Mouse (Mus musculus) forebrain, embryonic 16.5 days (tissue): ENCODE measurements around the gene Srp9. TPM values are rescaled to one million over a fixed set of nuclear protein-coding genes. Genes with fewer than 3 reads are reported as not detected.

ENCODE experiments used
- ATAC-seq: fragments of 200-750 bp; cut with Nextera tagmentation; 2 replicates; pipeline ENCODE4 v1.8.0; 2017; ENCODE audit warnings: mild to moderate bottlenecking, moderate library complexity
- H3K27ac ChIP-seq: fragments of 300-500 bp; sonication (generic); 2 replicates; pipeline ENCODE4 v1.5.1; 2014; ENCODE audit warnings: low read length, control low read depth
- H3K27me3 ChIP-seq: fragments of 300-500 bp; sonication (generic); replicated peaks from 2 replicates; pipeline ENCODE4 v1.6.1; 2014; ENCODE audit warnings: low read length; ENCODE audit not compliant: control insufficient read depth, insufficient read depth
- H3K36me3 ChIP-seq: fragments of 300-500 bp; sonication (generic); 2 replicates; pipeline ENCODE4 v1.6.1; 2014; ENCODE audit not compliant: control insufficient read depth, insufficient read depth
- H3K4me1 ChIP-seq: fragments of 300-500 bp; sonication (generic); replicated peaks from 2 replicates; pipeline ENCODE4 v1.6.1; 2014; ENCODE audit warnings: low read length; ENCODE audit not compliant: control insufficient read depth, insufficient read depth
- H3K4me2 ChIP-seq: fragments of 300-500 bp; sonication (generic); 2 replicates; pipeline ENCODE4 v1.6.1; 2014; ENCODE audit warnings: mild to moderate bottlenecking, low read length, control low read depth
- H3K4me3 ChIP-seq: fragments of 300-500 bp; sonication (generic); replicated peaks from 2 replicates; pipeline ENCODE4 v1.5.1; 2014; ENCODE audit warnings: mild to moderate bottlenecking, low read length, control low read depth
- H3K9ac ChIP-seq: fragments of 300-500 bp; sonication (generic); replicated peaks from 2 replicates; pipeline ENCODE4 v1.6.1; 2014; ENCODE audit warnings: low read depth, low read length, control low read depth
- H3K9me3 ChIP-seq: fragments of 300-500 bp; sonication (generic); 2 replicates; pipeline ENCODE4 v1.6.1; 2016; ENCODE audit warnings: low read length; ENCODE audit not compliant: control insufficient read depth
- WGBS: fragments of 180-500 bp; shearing (Covaris S2); extraction: QIAGEN DNeasy Blood & Tissue Kit; methylation state at CpG from one replicate; pipeline ENCODE4 v1.1.7; 2014; 5-methylcytosine and 5-hydroxymethylcytosine counted together
- polyA plus RNA-seq: library from polyadenylated mRNA; unstranded; fragments of >200 nt; fragmentation: Nextera tagmentation; extraction: Ambion mirVana; gene quantifications from 2 replicates; pipeline ENCODE4 v1.2.1, GENCODE M21; 2015

Gene Srp9
- polyA plus RNA-seq: 125 and 126 TPM in 2 replicates

GRCm38 (mm10) chr1:182124506-182124905 is at the start of gene Srp9:
Gene Srp9, plus strand, starts transcription at chr1:182124737.
- Histone ChIP-seq H3K4me3 (peak within 1 kb of the TSS; percentile 89), H3K36me3 (no peaks in the 10 kb centered on the region), H3K9me3 (no peaks in the 10 kb centered on the region), H3K27me3 (no peaks in the 10 kb centered on the region), H3K9ac (peak within 1 kb of the TSS; percentile 72), H3K4me2 (peak within 1 kb of the TSS; percentile 77), H3K27ac (peak within 1 kb of the TSS; percentile 71), H3K4me1 (peaks cover 21% of the 10 kb centered on the region)
- WGBS: under 1% methylated on average over 35 of the region's 37 CpGs
- ATAC-seq: peak; percentile 99

GRCm38 (mm10) chr1:182081744-182082419 is 42.7 kb upstream of the Srp9 start:
- WGBS: 32% methylated on average over 16 of the region's 16 CpGs
- H3K27ac ChIP-seq: no peak overlapping the region
- ATAC-seq: no peak
- H3K4me2 ChIP-seq: no peak overlapping the region
- no peaks in the 10 kb centered on the region for H3K27me3 ChIP-seq
- H3K36me3 ChIP-seq: no peaks in the 10 kb centered on the region
- H3K4me1 ChIP-seq: peaks cover 3% of the 10 kb centered on the region; the same call in 1 of the 2 replicates
- no peak overlapping the region for H3K4me3 ChIP-seq
- no peak overlapping the region for H3K9ac ChIP-seq
- peaks cover 4% of the 10 kb centered on the region; the same call in 1 of the 2 replicates for H3K9me3 ChIP-seq

GRCm38 (mm10) chr1:182083459-182083858 is 41.1 kb upstream of the Srp9 start:
- Histone ChIP-seq H3K27me3 (no peaks in the 10 kb centered on the region), H3K9me3 (no peaks in the 10 kb centered on the region), H3K4me2 (no peak overlapping the region), H3K4me3 (no peak overlapping the region), H3K27ac (no peak overlapping the region), H3K9ac (no peak overlapping the region), H3K36me3 (no peaks in the 10 kb centered on the region), H3K4me1 (peaks cover 3% of the 10 kb centered on the region; the same call in 1 of the 2 replicates)
- 88% methylated on average over 4 of the region's 4 CpGs for WGBS
- ATAC-seq: no peak

GRCm38 (mm10) chr1:182086759-182087158 is 37.8 kb upstream of the Srp9 start:
- 15% methylated on average over 7 of the region's 7 CpGs for WGBS

GRCm38 (mm10) chr1:182087351-182087750 is 37.2 kb upstream of the Srp9 start:
- Histone ChIP-seq H3K4me3 (no peak overlapping the region), H3K36me3 (no peaks in the 10 kb centered on the region), H3K9me3 (no peaks in the 10 kb centered on the region), H3K9ac (no peak overlapping the region), H3K4me2 (no peak overlapping the region), H3K4me1 (peaks cover 13% of the 10 kb centered on the region), H3K27ac (no peak overlapping the region), H3K27me3 (no peaks in the 10 kb centered on the region)
- 88% methylated on average over 3 of the region's 3 CpGs for WGBS
- ATAC-seq: no peak

More at GRCm38 (mm10) chr1:182086759-182087158, 37.8 kb upstream of the Srp9 start:
- H3K27me3 ChIP-seq: no peaks in the 10 kb centered on the region
- H3K4me2 ChIP-seq: no peak overlapping the region
- peak; percentile 65 for ATAC-seq
- H3K9me3 ChIP-seq: no peaks in the 10 kb centered on the region
- no peak overlapping the region for H3K9ac ChIP-seq
- no peak overlapping the region for H3K4me3 ChIP-seq
- peaks cover 13% of the 10 kb centered on the region for H3K4me1 ChIP-seq
- no peak overlapping the region for H3K27ac ChIP-seq
- H3K36me3 ChIP-seq: no peaks in the 10 kb centered on the region

- H3K4me3 ChIP-seq: no peak overlapping the region
- H3K36me3 ChIP-seq: no peaks in the 10 kb centered on the region
- 86% methylated on average over 14 of the region's 14 CpGs for WGBS
- no peaks in the 10 kb centered on the region for H3K27me3 ChIP-seq
- H3K27ac ChIP-seq: no peak overlapping the region
- H3K9ac ChIP-seq: no peak overlapping the region
- H3K4me1 ChIP-seq: peaks cover 13% of the 10 kb centered on the region
- no peaks in the 10 kb centered on the region for H3K9me3 ChIP-seq
- ATAC-seq: no peak
- H3K4me2 ChIP-seq: no peak overlapping the region
These were observed 36.5 kb upstream of the Srp9 start for GRCm38 (mm10) chr1:182087753-182088633.

GRCm38 (mm10) chr1:182088844-182089418 is 35.6 kb upstream of the Srp9 start:
- no peak for ATAC-seq

GRCm38 (mm10) chr1:182089600-182090297 is 34.8 kb upstream of the Srp9 start:
- no peak overlapping the region for H3K4me3 ChIP-seq
- no peak overlapping the region for H3K9ac ChIP-seq
- H3K27me3 ChIP-seq: no peaks in the 10 kb centered on the region
- no peak overlapping the region for H3K27ac ChIP-seq
- H3K4me1 ChIP-seq: peaks cover 16% of the 10 kb centered on the region
- H3K4me2 ChIP-seq: no peak overlapping the region
- WGBS: 39% methylated on average over 15 of the region's 15 CpGs
- ATAC-seq: no peak
- no peaks in the 10 kb centered on the region for H3K9me3 ChIP-seq
- H3K36me3 ChIP-seq: no peaks in the 10 kb centered on the region

More at GRCm38 (mm10) chr1:182088844-182089418, 35.6 kb upstream of the Srp9 start:
- Histone ChIP-seq H3K27ac (no peak overlapping the region), H3K4me2 (no peak overlapping the region), H3K9me3 (no peaks in the 10 kb centered on the region), H3K9ac (no peak overlapping the region), H3K27me3 (no peaks in the 10 kb centered on the region), H3K4me3 (no peak overlapping the region), H3K4me1 (peaks cover 13% of the 10 kb centered on the region), H3K36me3 (no peaks in the 10 kb centered on the region)
- 39% methylated on average over 14 of the region's 14 CpGs for WGBS
